Mouse (Mus musculus): ENCODE data around the gene Rnf41. TPM values are rescaled to one million over a fixed set of nuclear protein-coding genes. Genes with fewer than 3 reads are reported as not detected.

Gene Rnf41
- polyA plus RNA-seq, 1 experiment from 2014 or later: 32.2 TPM

- H3K27ac ChIP-seq (ENCODE audit: low read length): no peak overlapping the region
- H3K4me3 ChIP-seq (ENCODE audit: low read depth, low read length): no peak overlapping the region
- H3K4me2 ChIP-seq (replicated peaks; ENCODE audit: low read depth, low read length): no peak overlapping the region
- H3K9ac ChIP-seq (replicated peaks; ENCODE audit: low read depth): no peak overlapping the region
- H3K4me1 ChIP-seq (ENCODE audit: insufficient read depth, low read depth, low read length): no peaks in the 10 kb centered on the region
- H3K9me3 ChIP-seq (ENCODE audit: low read length): no peaks in the 10 kb centered on the region
- 80% methylated on average over 4 of the region's 4 CpGs for whole genome bisulfite sequencing
- no peak for TF ChIP-seq CTCF (IDR thresholded peaks at IDR 0.05)
- no peak for TF ChIP-seq EP300 (IDR thresholded peaks at IDR 0.05)
- H3K36me3 ChIP-seq (ENCODE audit: insufficient read depth, low read length): peaks cover 16% of the 10 kb centered on the region; the same call in 1 of the 2 replicates
- no peaks in the 10 kb centered on the region for H3K27me3 ChIP-seq (replicated peaks; ENCODE audit: insufficient read depth, low read length)
- DNase-seq (ENCODE audit: low spot score): no peak
- no peak for ATAC-seq
Measured at GRCm38 (mm10) chr10:128429454-128429853, 18.0 kb downstream of the Rnf41 start.

- WGBS: 98% methylated on average over 2 of the region's 2 CpGs
Measured at GRCm38 (mm10) chr10:128433417-128433816, 22.0 kb downstream of the Rnf41 start.

GRCm38 (mm10) chr10:128434681-128435080 is 23.2 kb downstream of the Rnf41 start:
- H3K27me3 ChIP-seq (replicated peaks; ENCODE audit: insufficient read depth, low read length): no peaks in the 10 kb centered on the region
- no peak for ATAC-seq
- no peak overlapping the region for H3K9ac ChIP-seq (replicated peaks; ENCODE audit: low read depth)
- WGBS: 50% methylated on average over 10 of the region's 10 CpGs
- no peak for DNase-seq (ENCODE audit: low spot score)
- H3K4me2 ChIP-seq (replicated peaks; ENCODE audit: low read depth, low read length): no peak overlapping the region
- no peaks in the 10 kb centered on the region; the same call in 1 of the 2 replicates for H3K4me1 ChIP-seq (ENCODE audit: insufficient read depth, low read depth, low read length)
- no peak overlapping the region for H3K27ac ChIP-seq (ENCODE audit: low read length)
- H3K9me3 ChIP-seq (ENCODE audit: low read length): no peaks in the 10 kb centered on the region
- H3K36me3 ChIP-seq (ENCODE audit: insufficient read depth, low read length): peaks cover 25% of the 10 kb centered on the region; the same call in 1 of the 2 replicates
- H3K4me3 ChIP-seq (ENCODE audit: low read depth, low read length): no peak overlapping the region
- no peak for TF ChIP-seq CTCF (IDR thresholded peaks at IDR 0.05)
- no peak for TF ChIP-seq EP300 (IDR thresholded peaks at IDR 0.05)

More at GRCm38 (mm10) chr10:128433417-128433816, 22.0 kb downstream of the Rnf41 start:
- H3K27ac ChIP-seq (ENCODE audit: low read length): no peak overlapping the region
- no peak overlapping the region for H3K4me3 ChIP-seq (ENCODE audit: low read depth, low read length)
- no peak overlapping the region for H3K4me2 ChIP-seq (replicated peaks; ENCODE audit: low read depth, low read length)
- no peak for DNase-seq (ENCODE audit: low spot score)
- H3K4me1 ChIP-seq (ENCODE audit: insufficient read depth, low read depth, low read length): no peaks in the 10 kb centered on the region; the same call in 1 of the 2 replicates
- H3K9me3 ChIP-seq (ENCODE audit: low read length): no peaks in the 10 kb centered on the region
- peaks cover 28% of the 10 kb centered on the region; the same call in 1 of the 2 replicates for H3K36me3 ChIP-seq (ENCODE audit: insufficient read depth, low read length)
- TF ChIP-seq EP300 (IDR thresholded peaks at IDR 0.05) (no peak), CTCF (IDR thresholded peaks at IDR 0.05) (no peak)
- no peak for ATAC-seq
- H3K9ac ChIP-seq (replicated peaks; ENCODE audit: low read depth): no peak overlapping the region
- H3K27me3 ChIP-seq (replicated peaks; ENCODE audit: insufficient read depth, low read length): no peaks in the 10 kb centered on the region

GRCm38 (mm10) chr10:128435186-128435823 is 23.8 kb downstream of the Rnf41 start:
- Histone ChIP-seq H3K9ac (replicated peaks; ENCODE audit: low read depth) (no peak overlapping the region), H3K36me3 (ENCODE audit: insufficient read depth, low read length) (0 out of 2 replicates have a peak, but pooled peaks cover 19% of the 10 kb centered on the region), H3K4me3 (ENCODE audit: low read depth, low read length) (no peak overlapping the region), H3K9me3 (ENCODE audit: low read length) (no peaks in the 10 kb centered on the region), H3K27me3 (replicated peaks; ENCODE audit: insufficient read depth, low read length) (no peaks in the 10 kb centered on the region), H3K4me1 (ENCODE audit: insufficient read depth, low read depth, low read length) (no peaks in the 10 kb centered on the region; the same call in 1 of the 2 replicates), H3K27ac (ENCODE audit: low read length) (no peak overlapping the region), H3K4me2 (replicated peaks; ENCODE audit: low read depth, low read length) (no peak overlapping the region)
- TF ChIP-seq CTCF (IDR thresholded peaks at IDR 0.05): no peak
- TF ChIP-seq EP300 (IDR thresholded peaks at IDR 0.05): no peak
- 79% methylated on average over 17 of the region's 17 CpGs for WGBS
- ATAC-seq: no peak; the same call in 1 of the 2 replicates
- peak; percentile 49 for DNase-seq (ENCODE audit: low spot score)

- H3K27ac ChIP-seq (ENCODE audit: low read length): no peak overlapping the region
- H3K9ac ChIP-seq (replicated peaks; ENCODE audit: low read depth): no peak overlapping the region
- H3K27me3 ChIP-seq (replicated peaks; ENCODE audit: insufficient read depth, low read length): no peaks in the 10 kb centered on the region
- H3K9me3 ChIP-seq (ENCODE audit: low read length): no peaks in the 10 kb centered on the region
- ATAC-seq: no peak
- H3K4me3 ChIP-seq (ENCODE audit: low read depth, low read length): no peak overlapping the region
- 68% methylated on average over 5 of the region's 5 CpGs for WGBS
- H3K4me1 ChIP-seq (ENCODE audit: insufficient read depth, low read depth, low read length): no peaks in the 10 kb centered on the region; the same call in 1 of the 2 replicates
- H3K36me3 ChIP-seq (ENCODE audit: insufficient read depth, low read length): 0 out of 2 replicates have a peak, but pooled peaks cover 18% of the 10 kb centered on the region
- no peak overlapping the region for H3K4me2 ChIP-seq (replicated peaks; ENCODE audit: low read depth, low read length)
- TF ChIP-seq EP300 (IDR thresholded peaks at IDR 0.05) (no peak), CTCF (IDR thresholded peaks at IDR 0.05) (no peak)
- no peak for DNase-seq (ENCODE audit: low spot score)
Measured at GRCm38 (mm10) chr10:128435873-128436272, 24.4 kb downstream of the Rnf41 start.

GRCm38 (mm10) chr10:128436376-128436775 is 24.9 kb downstream of the Rnf41 start:
- Histone ChIP-seq H3K4me1 (ENCODE audit: insufficient read depth, low read depth, low read length) (no peaks in the 10 kb centered on the region; the same call in 1 of the 2 replicates), H3K36me3 (ENCODE audit: insufficient read depth, low read length) (0 out of 2 replicates have a peak, but pooled peaks cover 18% of the 10 kb centered on the region), H3K9me3 (ENCODE audit: low read length) (no peaks in the 10 kb centered on the region), H3K9ac (replicated peaks; ENCODE audit: low read depth) (no peak overlapping the region), H3K27ac (ENCODE audit: low read length) (no peak overlapping the region), H3K27me3 (replicated peaks; ENCODE audit: insufficient read depth, low read length) (no peaks in the 10 kb centered on the region), H3K4me3 (ENCODE audit: low read depth, low read length) (no peak overlapping the region), H3K4me2 (replicated peaks; ENCODE audit: low read depth, low read length) (no peak overlapping the region)
- DNase-seq (ENCODE audit: low spot score) (no peak), ATAC-seq (no peak)
- TF ChIP-seq CTCF (IDR thresholded peaks at IDR 0.05) (no peak), EP300 (IDR thresholded peaks at IDR 0.05) (no peak)
- 91% methylated on average over 8 of the region's 8 CpGs for WGBS
